Mouse (Mus musculus): ENCODE data around the gene AC109138.7.

DNA sequence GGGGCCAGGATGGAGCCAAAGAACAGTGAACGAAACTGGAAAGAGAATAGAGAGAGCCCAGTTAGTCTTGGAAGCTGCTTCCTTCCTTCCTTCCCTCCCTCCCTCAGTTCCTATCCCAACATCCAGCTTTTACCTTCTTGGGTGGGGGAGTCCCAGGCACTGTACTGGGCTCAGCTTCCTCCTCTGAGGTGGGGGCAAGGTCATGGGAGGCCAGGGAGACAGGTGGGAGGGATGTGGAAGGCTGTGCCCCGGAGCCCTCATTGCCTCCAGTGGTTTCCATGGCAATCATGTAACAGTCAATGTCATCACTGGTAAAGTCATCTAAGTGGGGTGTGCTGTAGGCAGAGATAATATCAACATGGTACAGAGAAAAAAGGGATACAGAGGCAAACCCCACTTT is 18.1 kb upstream of the AC109138.7 start:
- TF ChIP-seq E2F4 (IDR thresholded peaks at IDR 0.05; ENCODE audit: insufficient read depth) (no peak), TCF12 (IDR thresholded peaks at IDR 0.05; ENCODE audit: insufficient read depth, poor library complexity, severe bottlenecking) (no peak), USF1 (IDR thresholded peaks at IDR 0.05; ENCODE audit: low read depth) (no peak), POLR2A (IDR thresholded peaks at IDR 0.05; ENCODE audit: insufficient read length, low read depth) (no peak), POLR2AphosphoS2 (IDR thresholded peaks at IDR 0.05; ENCODE audit: insufficient read length, low read depth) (no peak), CEBPB (IDR thresholded peaks at IDR 0.05; ENCODE audit: insufficient read depth, poor library complexity, severe bottlenecking) (no peak), MAX (IDR thresholded peaks at IDR 0.05; ENCODE audit: low read depth) (no peak), TCF3 (IDR thresholded peaks at IDR 0.05; ENCODE audit: insufficient read length, low read depth) (no peak), SRF (IDR thresholded peaks at IDR 0.05; ENCODE audit: control insufficient read depth, insufficient read length, low read depth) (no peak), MYOD1 (IDR thresholded peaks at IDR 0.05; ENCODE audit: control insufficient read depth in 1 of 3, insufficient read length in 2 of 3, low read depth in 2 of 3) (no peak), MYOG (IDR thresholded peaks at IDR 0.05; ENCODE audit: control insufficient read depth in 1 of 3, insufficient read depth in 1 of 3, insufficient read length in 2 of 3, low read depth in 2 of 3) (no peak)
